Mouse (Mus musculus): ENCODE measurements around the gene Gm26741. TPM values are rescaled to one million over a fixed set of nuclear protein-coding genes. Genes with fewer than 3 reads are reported as not detected.

Gm26741 gene
- polyA plus RNA-seq (2015; fragmentation: Illumina TruSeq; extraction: RNeasy Lipid Tissue Mini Kit (QIAGEN cat#74804); ENCODE audit: low read depth, low replicate concordance), result not detected

GRCm38 (mm10) chr10:52358467-52358866, at the start of gene Gm26741:
Gm26741 (plus strand) TSS chr10:52358767.

GRCm38 (mm10) chr10:52381845-52382591, 23.5 kb downstream of the Gm26741 start, which contains the start of gene Gopc:
Gopc (minus strand) TSS chr10:52382124.

GRCm38 (mm10) chr10:52388922-52389430, 30.4 kb downstream of the Gm26741 start, which contains the start of gene Nepn:
Nepn (plus strand) TSS chr10:52388972.

Other genes starting within 250 kb of the Gm26741 start
- not detected for gene Ros1, start 163.5 kb upstream of the Gm26741 start, polyA plus RNA-seq (2015; fragmentation: Illumina TruSeq; extraction: RNeasy Lipid Tissue Mini Kit (QIAGEN cat#74804); ENCODE audit: low read depth, low replicate concordance)
- gene Dcbld1, start 125.1 kb upstream of the Gm26741 start, polyA plus RNA-seq (2015; fragmentation: Illumina TruSeq; extraction: RNeasy Lipid Tissue Mini Kit (QIAGEN cat#74804); ENCODE audit: low read depth, low replicate concordance), result 10.7 TPM
- 33.7 TPM for gene Gopc, start 23.4 kb downstream of the Gm26741 start, polyA plus RNA-seq (2015; fragmentation: Illumina TruSeq; extraction: RNeasy Lipid Tissue Mini Kit (QIAGEN cat#74804); ENCODE audit: low read depth, low replicate concordance)
- gene Nepn, start 30.2 kb downstream of the Gm26741 start, polyA plus RNA-seq (2015; fragmentation: Illumina TruSeq; extraction: RNeasy Lipid Tissue Mini Kit (QIAGEN cat#74804); ENCODE audit: low read depth, low replicate concordance), result not detected
- 57.5 TPM for gene Nus1, start 58.8 kb downstream of the Gm26741 start, polyA plus RNA-seq (2015; fragmentation: Illumina TruSeq; extraction: RNeasy Lipid Tissue Mini Kit (QIAGEN cat#74804); ENCODE audit: low read depth, low replicate concordance)